Mouse (Mus musculus) frontal cortex, adult 2 months (tissue): ENCODE measurements around the gene Gm45021. TPM values are rescaled to one million over a fixed set of nuclear protein-coding genes. Genes with fewer than 3 reads are reported as not detected.
"Not testable (repeated sequence)": the region's sequence is repeated elsewhere in the genome, so short reads cannot be mapped to it uniquely, and the experiment has no call there.

Experiments used
- DNase-seq, 2 experiments: peaks; one replicate each; pipeline ENCODE4 v3.0.0; 2022; ENCODE audit warnings: low spot score in 1 of 2; ENCODE audit errors: extremely low spot score in 1 of 2
- polyA plus RNA-seq: library from polyadenylated mRNA; depleted of rRNA; stranded (reverse); fragments of >200 nt; gene quantifications from 2 replicates; pipeline ENCODE4 v1.2.3, GENCODE M21; 2012

Gm45021 gene
- polyA plus RNA-seq, 1 experiment: not detected

GRCm38 (mm10) chr6:48609512-48609911, 20.1 kb downstream of the Gm45021 start:
- DNase-seq: no peak

GRCm38 (mm10) chr6:48610657-48611056, 21.2 kb downstream of the Gm45021 start:
- DNase-seq: no peak

- no peak for DNase-seq
These were observed 24.1 kb downstream of the Gm45021 start for GRCm38 (mm10) chr6:48613464-48613863.

GRCm38 (mm10) chr6:48614756-48615155, 25.3 kb downstream of the Gm45021 start:
- no peak for DNase-seq

GRCm38 (mm10) chr6:48620031-48620430, 30.6 kb downstream of the Gm45021 start:
- DNase-seq: no peak

GRCm38 (mm10) chr6:48622186-48622843, 32.9 kb downstream of the Gm45021 start:
- DNase-seq: not testable (repeated sequence)

- DNase-seq: no peak
These were observed 34.0 kb downstream of the Gm45021 start for GRCm38 (mm10) chr6:48623460-48623859.

GRCm38 (mm10) chr6:48626464-48626863, 37.1 kb downstream of the Gm45021 start, which contains the start of gene AI854703:
Gene AI854703, plus strand, starts transcription at chr6:48626764.
- DNase-seq: no peak

- DNase-seq: peak; percentile 44 to 77
These were observed 37.6 kb downstream of the Gm45021 start for GRCm38 (mm10) chr6:48626984-48627383.

- DNase-seq: peak in 1 of 2 experiments; percentile 17
These were observed 38.1 kb downstream of the Gm45021 start for GRCm38 (mm10) chr6:48627511-48627924.

GRCm38 (mm10) chr6:48628377-48628776, 39.0 kb downstream of the Gm45021 start:
- no peak for DNase-seq

GRCm38 (mm10) chr6:48628808-48629660, 39.6 kb downstream of the Gm45021 start:
- DNase-seq: peak in 1 of 2 experiments; percentile 56

- no peak for DNase-seq
These were observed 40.2 kb downstream of the Gm45021 start for GRCm38 (mm10) chr6:48629661-48630034.

- DNase-seq: no peak
These were observed 41.4 kb downstream of the Gm45021 start for GRCm38 (mm10) chr6:48630831-48631230.

- no peak for DNase-seq
These were observed 45.7 kb downstream of the Gm45021 start for GRCm38 (mm10) chr6:48635105-48635504.

GRCm38 (mm10) chr6:48636515-48636914, 47.1 kb downstream of the Gm45021 start:
- no peak for DNase-seq

- no peak for DNase-seq
These were observed 48.5 kb downstream of the Gm45021 start for GRCm38 (mm10) chr6:48637811-48638500.

- no peak for DNase-seq
These were observed 49.1 kb downstream of the Gm45021 start for GRCm38 (mm10) chr6:48638553-48638952.

GRCm38 (mm10) chr6:48641391-48641790, 52.0 kb downstream of the Gm45021 start:
- DNase-seq: no peak

GRCm38 (mm10) chr6:48642764-48643292, 53.4 kb downstream of the Gm45021 start:
- peak in 1 of 2 experiments; percentile 84 for DNase-seq
